Comparison of ENCODE assay signal across 9 mouse cellular contexts in the genomic region with DNA sequence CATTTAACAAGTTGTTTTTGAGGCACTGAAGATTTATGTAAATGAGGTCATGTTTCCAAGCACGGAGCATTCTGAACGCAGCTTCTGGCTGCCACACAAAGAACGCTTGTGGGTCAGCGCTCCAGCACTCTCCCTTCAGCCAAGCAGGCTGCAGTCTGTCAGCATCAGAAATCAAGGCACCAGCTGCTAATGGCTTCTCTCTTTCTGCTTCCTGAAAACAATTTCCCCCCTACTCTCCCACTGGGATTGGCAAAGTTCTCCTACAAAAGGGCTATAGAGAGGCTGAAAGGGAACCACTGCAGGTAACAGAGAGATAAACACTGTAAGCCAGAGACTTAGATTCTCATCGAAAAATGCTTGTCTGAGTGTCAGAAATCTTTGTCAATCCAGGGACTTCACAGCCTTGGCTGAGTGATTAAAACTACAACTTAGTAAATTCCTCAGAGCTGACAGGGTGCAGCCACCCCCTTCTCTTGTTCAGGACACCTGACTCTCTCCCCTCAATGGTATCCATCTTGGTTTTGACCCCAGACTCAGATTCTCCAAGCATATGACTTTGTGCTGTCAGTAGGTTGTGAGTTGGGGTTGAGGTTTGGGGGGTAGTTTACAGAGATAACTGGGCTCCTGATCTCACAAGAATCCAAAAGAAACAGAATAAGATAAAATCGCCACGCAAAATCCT.
DNase-seq lines count a peak whose midpoint lies in the region; ATAC-seq and TF ChIP-seq lines count a peak whose summit lies in the region.
"Had no signal": no experiment of that assay in that cellular context is flagged by ENCODE, and none has a peak within 500 bp of the region (broad histone marks: within the 10 kb centered on the region; RNA-seq: fewer than 3 reads in every experiment).

No protein-coding gene starts in this region.

- DNase-seq in cerebellum, adult 8-10 months = peak; percentile 7
- DNase-seq in gastrocnemius, postnatal 10 days = peak; percentile 25
- DNase-seq in kidney, adult 18-20 months = peak; percentile 19
- DNase-seq in retina, postnatal 1 day = peak; percentile 73
- DNase-seq in thymus, postnatal 14 days = no peak
- DNase-seq: liver, embryonic 13.5 days had no signal

- H3K27me3 ChIP-seq in intestine, embryonic 15.5 days (replicated peaks) = no peaks in the 10 kb centered on the region
- H3K27me3 ChIP-seq in intestine, postnatal 0 days (replicated peaks; ENCODE audit: control insufficient read depth, insufficient read depth, low read length) = no peaks in the 10 kb centered on the region
- H3K27me3 ChIP-seq in limb, embryonic 13.5 days = no peaks in the 10 kb centered on the region
- H3K27me3 ChIP-seq: liver, embryonic 13.5 days had no signal

- no peaks in the 10 kb centered on the region for H3K36me3 ChIP-seq in intestine, embryonic 15.5 days
- H3K36me3 ChIP-seq in intestine, postnatal 0 days (ENCODE audit: control insufficient read depth, insufficient read depth) = no peaks in the 10 kb centered on the region
- H3K36me3 ChIP-seq in limb, embryonic 13.5 days = no peaks in the 10 kb centered on the region
- H3K36me3 ChIP-seq: liver, embryonic 13.5 days had no signal

- H3K27ac ChIP-seq in intestine, embryonic 15.5 days = no peak overlapping the region
- H3K27ac ChIP-seq in intestine, postnatal 0 days (ENCODE audit: low read depth, low read length) = no peak overlapping the region
- no peak overlapping the region for H3K27ac ChIP-seq in limb, embryonic 13.5 days
- H3K27ac ChIP-seq: liver, embryonic 13.5 days had no signal

- WGBS in intestine, embryonic 15.5 days = 45% methylated on average over 7 of the region's 7 CpGs
- 55% methylated on average over 7 of the region's 7 CpGs for WGBS in intestine, postnatal 0 days
- 42% methylated on average over 7 of the region's 7 CpGs for WGBS in limb, embryonic 13.5 days

- no peak overlapping the region for H3K4me2 ChIP-seq in intestine, embryonic 15.5 days (replicated peaks)
- H3K4me2 ChIP-seq in intestine, postnatal 0 days (replicated peaks; ENCODE audit: low read depth) = no peak overlapping the region
- peak overlapping the region; percentile 17 for H3K4me2 ChIP-seq in limb, embryonic 13.5 days (replicated peaks)
- H3K4me2 ChIP-seq: liver, embryonic 13.5 days had no signal

- H3K4me1 ChIP-seq in intestine, embryonic 15.5 days (replicated peaks) = 0 out of 2 replicates have a peak, but pooled peaks cover 3% of the 10 kb centered on the region
- H3K4me1 ChIP-seq in intestine, postnatal 0 days (replicated peaks; ENCODE audit: control insufficient read depth, insufficient read depth, low read length) = no peaks in the 10 kb centered on the region
- H3K4me1 ChIP-seq in limb, embryonic 13.5 days = peaks cover 6% of the 10 kb centered on the region; the same call in 1 of the 2 replicates
- H3K4me1 ChIP-seq: liver, embryonic 13.5 days had no signal

- H3K4me3 ChIP-seq in intestine, embryonic 15.5 days (replicated peaks) = no peak overlapping the region
- no peak overlapping the region for H3K4me3 ChIP-seq in intestine, postnatal 0 days (ENCODE audit: low read depth, low read length)
- no peak overlapping the region for H3K4me3 ChIP-seq in limb, embryonic 13.5 days
- H3K4me3 ChIP-seq: liver, embryonic 13.5 days had no signal

- H3K9me3 ChIP-seq in intestine, embryonic 15.5 days = no peaks in the 10 kb centered on the region
- H3K9me3 ChIP-seq in intestine, postnatal 0 days (ENCODE audit: control insufficient read depth) = no peaks in the 10 kb centered on the region
- H3K9me3 ChIP-seq in limb, embryonic 13.5 days = no peaks in the 10 kb centered on the region
- H3K9me3 ChIP-seq: liver, embryonic 13.5 days had no signal

- no peak for TF ChIP-seq CTCF in intestine, postnatal 0 days (IDR thresholded peaks at IDR 0.05; ENCODE audit: low read depth)

- peak; percentile 63 for ATAC-seq in intestine, embryonic 15.5 days
- ATAC-seq in intestine, postnatal 0 days = no peak
- ATAC-seq in limb, embryonic 13.5 days (ENCODE audit: low FRiP score, low read depth) = no peak

- H3K9ac ChIP-seq in intestine, embryonic 15.5 days = no peak overlapping the region
- H3K9ac ChIP-seq in intestine, postnatal 0 days (ENCODE audit: low read depth, low read length) = no peak overlapping the region
- no peak overlapping the region for H3K9ac ChIP-seq in limb, embryonic 13.5 days
- H3K9ac ChIP-seq: liver, embryonic 13.5 days had no signal
